Mouse (Mus musculus) ES-Bruce4 (cell line): ENCODE data around the gene Sema3c.

ENCODE experiments used
- CTCF ChIP-seq: IDR thresholded peaks from one replicate; pipeline ENCODE4 v1.8.1; 2011; ENCODE audit warnings: low read depth, low read length
- EP300 ChIP-seq: IDR thresholded peaks from 2 replicates; pipeline ENCODE4 v1.6.1; 2011; ENCODE audit warnings: low read depth, low read length; ENCODE audit not compliant: insufficient read depth
- POLR2A ChIP-seq: IDR thresholded peaks from one replicate; pipeline ENCODE4 v1.8.1; 2011; ENCODE audit warnings: low read length; ENCODE audit not compliant: insufficient read depth

GRCm38 (mm10) chr5:17556073-17556473 lies 18.0 kb upstream of the Sema3c start:
- TF ChIP-seq POLR2A (no peak), EP300 (no peak), CTCF (no peak)
